Mouse (Mus musculus): ENCODE measurements around the gene Map7.

Map7 gene

GRCm38 (mm10) chr10:20186800-20187273 is 38.6 kb downstream of the Map7 start:
- no peak for DNase-seq (ENCODE audit: low read depth)

GRCm38 (mm10) chr10:20190139-20190747 is 42.0 kb downstream of the Map7 start:
- DNase-seq (ENCODE audit: low read depth): no peak

GRCm38 (mm10) chr10:20194847-20195540 is 46.7 kb downstream of the Map7 start:
- DNase-seq (ENCODE audit: low read depth): no peak

GRCm38 (mm10) chr10:20197039-20197438 is 48.8 kb downstream of the Map7 start:
- DNase-seq (ENCODE audit: low read depth): no peak

GRCm38 (mm10) chr10:20198968-20199737 is 50.9 kb downstream of the Map7 start:
- no peak for DNase-seq (ENCODE audit: low read depth)

- DNase-seq (ENCODE audit: low read depth): no peak
Observed at GRCm38 (mm10) chr10:20201236-20201635, 53.0 kb downstream of the Map7 start.

GRCm38 (mm10) chr10:20202171-20202570 is 53.9 kb downstream of the Map7 start:
- no peak for DNase-seq (ENCODE audit: low read depth)

GRCm38 (mm10) chr10:20202818-20203217 is 54.5 kb downstream of the Map7 start:
- no peak for DNase-seq (ENCODE audit: low read depth)

- no peak for DNase-seq (ENCODE audit: low read depth)
Observed at GRCm38 (mm10) chr10:20203502-20203901, 55.2 kb downstream of the Map7 start.

GRCm38 (mm10) chr10:20204696-20205431 is 56.6 kb downstream of the Map7 start:
- DNase-seq (ENCODE audit: low read depth): peak; percentile 42

- DNase-seq (ENCODE audit: low read depth): no peak
Observed at GRCm38 (mm10) chr10:20206966-20207365, 58.7 kb downstream of the Map7 start.

GRCm38 (mm10) chr10:20209609-20210341 is 61.5 kb downstream of the Map7 start:
- DNase-seq (ENCODE audit: low read depth): no peak

GRCm38 (mm10) chr10:20214418-20214817 is 66.1 kb downstream of the Map7 start:
- no peak for DNase-seq (ENCODE audit: low read depth)

- no peak for DNase-seq (ENCODE audit: low read depth)
Observed at GRCm38 (mm10) chr10:20216982-20217381, 68.7 kb downstream of the Map7 start.

- peak; percentile 12 for DNase-seq (ENCODE audit: low read depth)
Observed at GRCm38 (mm10) chr10:20218866-20219265, 70.6 kb downstream of the Map7 start.

GRCm38 (mm10) chr10:20219538-20219937 is 71.3 kb downstream of the Map7 start:
- peak; percentile 32 for DNase-seq (ENCODE audit: low read depth)

GRCm38 (mm10) chr10:20220443-20221071 is 72.3 kb downstream of the Map7 start:
- no peak for DNase-seq (ENCODE audit: low read depth)

GRCm38 (mm10) chr10:20222011-20222410 is 73.7 kb downstream of the Map7 start:
- DNase-seq (ENCODE audit: low read depth): no peak

GRCm38 (mm10) chr10:20226728-20227127 is 78.5 kb downstream of the Map7 start:
- no peak for DNase-seq (ENCODE audit: low read depth)

- DNase-seq (ENCODE audit: low read depth): no peak
Observed at GRCm38 (mm10) chr10:20230026-20230425, 81.8 kb downstream of the Map7 start.

GRCm38 (mm10) chr10:20233451-20233850 is 85.2 kb downstream of the Map7 start:
- DNase-seq (ENCODE audit: low read depth): no peak

All from induced T-regulatory cell, adult 2 months (primary cell).